Mouse (Mus musculus) v-Abl transformed pro-B cells (cell line): Measurements from ENCODE around the gene Tac4.

Source experiments
- in situ Hi-C, 2 experiments: fragments of 400-800 bp; cut with MboI; formaldehyde crosslinking; loops; one replicate each; pipeline ENCODE4 v1.15.1; 2025; ENCODE audit not compliant: unreplicated experiment in 2 of 2

Gene Tac4

GRCm38 (mm10) chr11:95257930-95258329 lies 3.4 kb upstream of the Tac4 start:
- in situ Hi-C loops, result loop anchor here (5.0 to 25.0 kb wide), 6 partner anchors 39 to 404 kb away; partner anchors contain the start of genes Pdk2 (in 2 of the 2) and Phb (in 1 of the 2)

- in situ Hi-C loops, result loop anchor here (5.0 to 25.0 kb wide), 6 partner anchors 39 to 404 kb away; partner anchors contain the start of genes Pdk2 (in 2 of the 2) and Phb (in 1 of the 2)
Observed at GRCm38 (mm10) chr11:95258490-95258889, 2.8 kb upstream of the Tac4 start.

- in situ Hi-C loops, result loop anchor here (5.0 to 25.0 kb wide), 6 partner anchors 38 to 403 kb away; partner anchors contain the start of genes Pdk2 (in 2 of the 2) and Phb (in 1 of the 2)
Observed at GRCm38 (mm10) chr11:95259088-95259849, 2.1 kb upstream of the Tac4 start.

- in situ Hi-C loops, result loop anchor here in 1 of 2 experiments (5.0 to 25.0 kb wide), 3 partner anchors 33 to 398 kb away; partner anchors contain the start of gene Phb
Observed at GRCm38 (mm10) chr11:95263816-95264454, 2.6 kb downstream of the Tac4 start.

- in situ Hi-C loops, result loop anchor here in 1 of 2 experiments (5.0 to 25.0 kb wide), 3 partner anchors 33 to 398 kb away; partner anchors contain the start of gene Phb
Observed at GRCm38 (mm10) chr11:95264455-95265013, 3.2 kb downstream of the Tac4 start.

- in situ Hi-C loops, result loop anchor here in 1 of 2 experiments (25.0 kb wide), 1 partner anchor 396 kb away; the partner anchor contains the start of gene Phb
Observed at GRCm38 (mm10) chr11:95266540-95267245, 5.4 kb downstream of the Tac4 start.

- in situ Hi-C loops, result loop anchor here in 1 of 2 experiments (25.0 kb wide), 1 partner anchor 389 kb away; the partner anchor contains the start of gene Phb
Observed at GRCm38 (mm10) chr11:95273661-95274060, 12.3 kb downstream of the Tac4 start.

- in situ Hi-C loops, result loop anchor here in 1 of 2 experiments (25.0 kb wide), 1 partner anchor 388 kb away; the partner anchor contains the start of gene Phb
Observed at GRCm38 (mm10) chr11:95274613-95275012, 13.3 kb downstream of the Tac4 start.

- in situ Hi-C loops, result no loop called here
Observed at GRCm38 (mm10) chr11:95276056-95276455, 14.7 kb downstream of the Tac4 start.

- in situ Hi-C loops, result no loop called here
Observed at GRCm38 (mm10) chr11:95279061-95279659, 17.8 kb downstream of the Tac4 start.

GRCm38 (mm10) chr11:95282331-95282730 lies 21.0 kb downstream of the Tac4 start:
- in situ Hi-C loops, result no loop called here

GRCm38 (mm10) chr11:95291998-95292397 lies 30.7 kb downstream of the Tac4 start:
- in situ Hi-C loops, result no loop called here

- in situ Hi-C loops, result no loop called here
Observed at GRCm38 (mm10) chr11:95293017-95293624, 31.8 kb downstream of the Tac4 start.

GRCm38 (mm10) chr11:95295736-95296135 lies 34.4 kb downstream of the Tac4 start:
- in situ Hi-C loops, result loop anchor here (5.0 kb wide), 2 partner anchors 33 to 38 kb away; partner anchors contain the start of gene Tac4 (in 1 of the 2)

- in situ Hi-C loops, result loop anchor here (5.0 kb wide), 2 partner anchors 36 to 41 kb away; partner anchors contain the start of gene Tac4 (in 1 of the 2)
Observed at GRCm38 (mm10) chr11:95298146-95298545, 36.8 kb downstream of the Tac4 start.

GRCm38 (mm10) chr11:95299886-95300285 lies 38.6 kb downstream of the Tac4 start:
- in situ Hi-C loops, result loop anchor here (5.0 kb wide), 2 partner anchors 38 to 43 kb away; partner anchors contain the start of gene Tac4 (in 1 of the 2)

- in situ Hi-C loops, result no loop called here
Observed at GRCm38 (mm10) chr11:95301772-95302171, 40.4 kb downstream of the Tac4 start.

- in situ Hi-C loops, result no loop called here
Observed at GRCm38 (mm10) chr11:95305600-95305999, 44.3 kb downstream of the Tac4 start.

- in situ Hi-C loops, result no loop called here
Observed at GRCm38 (mm10) chr11:95307526-95307925, 46.2 kb downstream of the Tac4 start.
